Mouse (Mus musculus) ES-Bruce4 (cell line): ENCODE results near the gene Fam83g. TPM values are rescaled to one million over a fixed set of nuclear protein-coding genes. Genes with fewer than 3 reads are reported as not detected.

Source experiments
- H3K27ac ChIP-seq: 2 replicates; pipeline ENCODE4 v1.5.1; 2012; ENCODE audit warnings: low read length, inconsistent platforms; ENCODE audit not compliant: insufficient read depth
- H3K27me3 ChIP-seq: 2 replicates; pipeline ENCODE4 v1.6.1; 2012; ENCODE audit warnings: mild to moderate bottlenecking, low read length, inconsistent platforms; ENCODE audit not compliant: control insufficient read depth, poor library complexity, insufficient read depth, severe bottlenecking
- H3K36me3 ChIP-seq: 2 replicates; pipeline ENCODE4 v1.6.1; 2012; ENCODE audit warnings: inconsistent platforms, mild to moderate bottlenecking, low read length, moderate library complexity; ENCODE audit not compliant: control insufficient read depth, poor library complexity, insufficient read depth, severe bottlenecking
- H3K4me1 ChIP-seq: one replicate; pipeline ENCODE4 v1.8.1; 2011; ENCODE audit warnings: low read length; ENCODE audit not compliant: control insufficient read depth, insufficient read depth
- H3K4me3 ChIP-seq: 2 replicates; pipeline ENCODE4 v1.5.1; 2011; ENCODE audit warnings: low read depth, mild to moderate bottlenecking, low read length
- H3K9ac ChIP-seq: 2 replicates; pipeline ENCODE4 v1.6.1; 2012; ENCODE audit warnings: low read depth, mild to moderate bottlenecking, inconsistent platforms; ENCODE audit not compliant: poor library complexity, severe bottlenecking
- H3K9me3 ChIP-seq: replicated peaks from 2 replicates; pipeline ENCODE4 v1.6.1; 2012; ENCODE audit warnings: mild to moderate bottlenecking, low read length, inconsistent platforms; ENCODE audit not compliant: control insufficient read depth, poor library complexity, insufficient read depth, severe bottlenecking
- CTCF ChIP-seq: IDR thresholded peaks from one replicate; pipeline ENCODE4 v1.8.1; 2011; ENCODE audit warnings: low read depth, low read length
- EP300 ChIP-seq: IDR thresholded peaks from 2 replicates; pipeline ENCODE4 v1.6.1; 2011; ENCODE audit warnings: low read depth, low read length; ENCODE audit not compliant: insufficient read depth
- POLR2A ChIP-seq: IDR thresholded peaks from one replicate; pipeline ENCODE4 v1.8.1; 2011; ENCODE audit warnings: low read length; ENCODE audit not compliant: insufficient read depth
- polyA plus RNA-seq: library from polyadenylated mRNA; stranded (reverse); fragments of >200 nt; gene quantifications from 2 replicates; pipeline ENCODE4 v1.2.4, GENCODE M21; 2011; ENCODE audit warnings: low read depth; ENCODE audit not compliant: missing spikeins, insufficient read depth, insufficient read length

Gene Fam83g
- polyA plus RNA-seq, 1 experiment: 7.7 TPM

- H3K9me3 ChIP-seq: no peaks in the 10 kb centered on the region
- no peak overlapping the region for H3K9ac ChIP-seq
- H3K4me3 ChIP-seq: no peak overlapping the region
- TF ChIP-seq POLR2A (no peak), CTCF (peak; percentile 93), EP300 (no peak)
- no peaks in the 10 kb centered on the region for H3K36me3 ChIP-seq
- peaks cover 3% of the 10 kb centered on the region for H3K4me1 ChIP-seq
- no peaks in the 10 kb centered on the region for H3K27me3 ChIP-seq
- H3K27ac ChIP-seq: no peak overlapping the region
Observed at GRCm38 (mm10) chr11:61714346-61715117, 30.6 kb downstream of the Fam83g start.

- no peak overlapping the region for H3K27ac ChIP-seq
- H3K9me3 ChIP-seq: no peaks in the 10 kb centered on the region
- no peak for TF ChIP-seq POLR2A
- TF ChIP-seq CTCF: no peak
- H3K36me3 ChIP-seq: no peaks in the 10 kb centered on the region
- no peak overlapping the region for H3K4me3 ChIP-seq
- no peaks in the 10 kb centered on the region for H3K27me3 ChIP-seq
- peaks cover 3% of the 10 kb centered on the region for H3K4me1 ChIP-seq
- H3K9ac ChIP-seq: no peak overlapping the region
Observed at GRCm38 (mm10) chr11:61715130-61715529, 31.2 kb downstream of the Fam83g start.

- H3K36me3 ChIP-seq: no peaks in the 10 kb centered on the region
Observed at GRCm38 (mm10) chr11:61717990-61718389, 34.1 kb downstream of the Fam83g start.

GRCm38 (mm10) chr11:61719387-61719786 lies 35.5 kb downstream of the Fam83g start:
- H3K36me3 ChIP-seq: no peaks in the 10 kb centered on the region
- no peak for TF ChIP-seq POLR2A
- no peak for TF ChIP-seq EP300
- H3K9ac ChIP-seq: no peak overlapping the region
- H3K27me3 ChIP-seq: no peaks in the 10 kb centered on the region
- no peak overlapping the region for H3K4me3 ChIP-seq
- H3K9me3 ChIP-seq: no peaks in the 10 kb centered on the region
- H3K27ac ChIP-seq: no peak overlapping the region
- no peaks in the 10 kb centered on the region for H3K4me1 ChIP-seq

More at GRCm38 (mm10) chr11:61717990-61718389, 34.1 kb downstream of the Fam83g start:
- H3K4me3 ChIP-seq: no peak overlapping the region
- H3K9me3 ChIP-seq: no peaks in the 10 kb centered on the region
- no peak for TF ChIP-seq CTCF
- no peak for TF ChIP-seq POLR2A
- no peak for TF ChIP-seq EP300
- no peaks in the 10 kb centered on the region for H3K27me3 ChIP-seq
- no peak overlapping the region for H3K9ac ChIP-seq
- H3K4me1 ChIP-seq: peaks cover under 1% of the 10 kb centered on the region
- no peak overlapping the region for H3K27ac ChIP-seq

GRCm38 (mm10) chr11:61719826-61720225 lies 35.9 kb downstream of the Fam83g start:
- Histone ChIP-seq H3K27ac (no peak overlapping the region), H3K9me3 (no peaks in the 10 kb centered on the region), H3K4me1 (no peaks in the 10 kb centered on the region), H3K27me3 (no peaks in the 10 kb centered on the region), H3K9ac (no peak overlapping the region), H3K36me3 (no peaks in the 10 kb centered on the region), H3K4me3 (no peak overlapping the region)
- TF ChIP-seq POLR2A (no peak), EP300 (no peak), CTCF (no peak)

GRCm38 (mm10) chr11:61720636-61721035 lies 36.7 kb downstream of the Fam83g start, which contains the start of gene Slc5a10:
Gene Slc5a10, minus strand, starts transcription at chr11:61720826.
- TF ChIP-seq POLR2A (no peak), CTCF (no peak), EP300 (no peak)
- Histone ChIP-seq H3K4me1 (no peaks in the 10 kb centered on the region), H3K9me3 (no peaks in the 10 kb centered on the region), H3K27me3 (no peaks in the 10 kb centered on the region), H3K9ac (no peak within 1 kb of the TSS), H3K4me3 (no peak within 1 kb of the TSS), H3K36me3 (no peaks in the 10 kb centered on the region), H3K27ac (no peak within 1 kb of the TSS)
